In the genomic region with DNA sequence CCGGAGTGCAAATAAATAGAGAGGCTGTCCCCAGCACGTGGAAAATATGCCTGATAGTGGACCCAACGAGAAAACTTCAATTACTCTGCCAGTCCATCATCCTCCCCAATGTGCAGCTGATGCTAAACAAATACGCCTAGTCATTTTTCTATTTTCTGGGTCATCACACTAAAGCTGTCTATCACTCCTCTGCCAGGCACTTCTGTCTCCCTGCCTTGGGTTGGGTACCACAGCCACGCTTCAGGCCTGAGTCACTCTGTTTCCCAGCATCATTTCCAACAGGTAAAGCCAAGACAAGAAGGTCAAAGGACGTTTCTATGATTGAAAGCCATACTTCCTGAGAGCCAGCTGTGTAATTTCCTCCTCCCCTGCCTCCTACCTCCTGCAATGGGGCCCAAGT, we compare ENCODE assay signal across 18 mouse cellular contexts.
"Had no signal": no experiment of that assay in that cellular context is flagged by ENCODE, and none has a peak within 500 bp of the region (broad histone marks: within the 10 kb centered on the region; RNA-seq: fewer than 3 reads in every experiment).

No protein-coding gene starts in this region.

- H3K4me1 ChIP-seq: liver, embryonic 15.5 days; lung, embryonic 15.5 days; megakaryocyte, embryonic 14.5 days; neural tube, embryonic 12.5 days had no signal

- H3K27ac ChIP-seq: liver, embryonic 15.5 days; lung, embryonic 15.5 days; macrophage; neural tube, embryonic 12.5 days had no signal

- H3K9ac ChIP-seq: liver, embryonic 15.5 days; liver, postnatal 0 days; lung, embryonic 15.5 days; neural tube, embryonic 12.5 days had no signal

- H3K4me2 ChIP-seq: liver, embryonic 15.5 days; lung, embryonic 15.5 days; neural tube, embryonic 12.5 days had no signal

- ATAC-seq: liver, postnatal 0 days; lung, postnatal 0 days had no signal

- DNase-seq: liver, postnatal 0 days; lung, adult 2 months; lung, postnatal 14 days; lung, postnatal 36 days; midbrain, embryonic 14.5 days; right cerebral cortex, adult 18-20 months; right cerebral cortex, postnatal 25 days; right cerebral cortex, postnatal 4 days; spleen, adult 18-20 months; thymus, adult 18-20 months; thymus, postnatal 14 days; thymus, postnatal 36 days had no signal

- H3K9me3 ChIP-seq: liver, embryonic 15.5 days; lung, embryonic 15.5 days; neural tube, embryonic 12.5 days had no signal

- H3K4me3 ChIP-seq: liver, embryonic 15.5 days; lung, embryonic 15.5 days; megakaryocyte, embryonic 14.5 days; neural tube, embryonic 12.5 days had no signal

- H3K36me3 ChIP-seq: liver, embryonic 15.5 days; lung, embryonic 15.5 days; neural tube, embryonic 12.5 days had no signal

- H3K27me3 ChIP-seq: liver, embryonic 15.5 days; lung, embryonic 15.5 days; megakaryocyte, embryonic 14.5 days; neural tube, embryonic 12.5 days had no signal
